Mouse (Mus musculus) cerebellum, adult 11-12 months (tissue): ENCODE measurements at regions not wholly inside any gene's neighbourhood (a gene's known extent, or its start where the extent isn't known, plus 50 kb on each side); places are given as distances from the start of the nearest gene placed in this dataset.

Source experiments
- DNase-seq: peaks from one replicate; pipeline ENCODE4 v3.0.0; 2022

DNA sequence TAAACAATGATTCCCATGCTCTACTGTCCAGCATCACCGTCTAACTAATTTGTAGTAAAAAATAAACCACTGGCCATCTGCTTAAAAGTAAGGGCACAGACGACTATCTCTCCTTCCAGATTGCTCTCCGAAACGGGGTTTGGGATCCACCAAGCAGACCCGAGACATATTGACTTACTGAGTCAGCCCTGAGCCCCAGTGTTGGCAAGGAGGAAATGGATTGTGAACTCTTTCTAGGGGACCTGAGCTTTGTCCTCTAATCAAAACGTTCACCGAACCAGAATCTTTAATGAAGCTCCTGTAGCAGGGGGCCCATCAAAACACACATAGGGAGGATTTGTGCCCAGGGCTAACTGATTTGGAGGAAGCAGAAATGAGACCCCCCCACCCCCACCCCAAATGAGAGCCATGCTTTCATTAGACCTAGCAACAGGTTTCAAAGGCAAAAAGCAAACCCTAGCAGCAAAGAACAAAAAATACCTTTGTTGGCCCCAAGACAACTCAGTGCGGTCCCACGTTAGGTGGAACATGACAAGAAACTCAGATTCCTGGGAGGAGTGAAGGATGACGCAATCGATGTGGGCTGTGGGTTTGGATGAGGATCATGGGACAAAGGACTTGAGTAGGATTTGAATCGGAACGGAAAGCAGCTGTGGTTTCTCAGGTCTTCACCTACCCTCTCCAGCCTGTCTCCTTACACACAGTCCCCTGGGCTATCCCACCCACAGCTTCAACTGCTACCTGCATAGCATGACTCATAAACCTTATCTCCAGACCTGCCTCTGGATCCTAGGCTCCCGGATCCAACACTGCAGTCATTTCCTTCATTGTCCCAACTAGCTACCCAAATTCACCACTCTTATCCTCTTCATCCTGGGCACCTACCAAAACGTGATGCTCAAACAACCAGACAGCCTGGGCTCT, 62.2 kb upstream of the Rreb1 start:
- no peak for DNase-seq

DNA sequence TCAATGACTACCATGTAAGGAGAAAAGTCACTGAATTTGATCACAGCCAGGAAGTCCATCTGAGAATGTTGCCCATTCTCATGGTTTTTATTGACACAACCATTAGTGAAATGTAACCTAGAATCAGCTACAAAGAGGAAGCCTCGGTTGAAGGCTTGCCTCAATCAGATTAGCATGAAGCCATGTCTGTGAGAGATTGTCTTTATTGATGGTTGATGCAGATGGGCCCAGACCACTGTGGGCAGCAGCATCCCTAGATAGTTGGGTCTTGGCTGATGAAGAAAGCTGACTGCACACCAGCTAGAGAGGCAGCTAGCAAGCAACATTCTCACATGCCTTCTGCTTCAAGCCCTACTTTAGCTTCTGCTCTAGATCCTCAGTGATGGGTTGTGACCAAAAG, 60.4 kb upstream of the Rreb1 start:
- DNase-seq: no peak

DNA sequence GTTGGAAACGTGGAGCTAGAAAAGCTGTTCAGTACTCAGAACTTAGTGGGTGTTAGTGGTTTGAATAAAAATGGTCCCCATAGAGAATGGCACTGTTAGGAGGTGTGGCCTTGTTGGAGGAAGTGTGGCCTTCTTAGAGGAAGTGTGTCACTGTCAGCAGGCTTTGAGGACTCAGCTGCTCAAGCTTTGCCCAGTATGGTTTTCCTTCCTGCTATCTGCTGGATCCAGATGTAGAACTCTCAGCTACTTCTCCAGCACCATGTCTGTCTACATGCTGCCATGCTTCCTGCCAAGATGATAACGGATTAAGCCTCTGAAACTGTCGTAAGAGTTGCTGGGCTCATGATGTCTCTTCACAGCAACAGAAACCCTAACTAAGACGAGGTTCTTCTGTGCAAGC, 59.8 kb upstream of the Rreb1 start:
- DNase-seq: no peak
